In the genomic region with DNA sequence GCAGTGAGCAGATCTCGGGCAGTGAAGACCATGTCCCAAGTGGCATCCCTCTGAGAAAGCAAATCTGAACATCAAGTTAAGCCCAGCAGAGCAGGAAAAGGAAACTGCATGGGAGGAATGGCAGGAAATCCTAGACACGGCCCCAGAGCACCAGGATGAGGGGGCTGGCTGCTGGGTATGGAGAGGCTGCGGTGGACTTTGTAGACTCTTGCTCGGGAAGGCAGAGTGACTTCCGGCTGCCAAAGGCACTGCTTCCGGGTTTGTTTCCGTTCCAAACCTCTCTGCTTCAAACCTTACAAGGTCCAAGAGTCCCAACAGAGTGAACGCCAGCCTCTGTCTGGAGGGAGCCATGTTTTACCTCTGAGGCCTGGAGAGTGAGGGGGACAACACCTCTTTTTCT, we compare ENCODE assay signal across 9 mouse cellular contexts. TPM values are rescaled to one million over a fixed set of nuclear protein-coding genes. Genes with fewer than 3 reads are reported as not detected.
DNase-seq lines count a peak whose midpoint lies in the region; ATAC-seq lines count a peak whose summit lies in the region.
"Had no signal": no experiment of that assay in that cellular context is flagged by ENCODE, and none has a peak within 500 bp of the region (broad histone marks: within the 10 kb centered on the region; RNA-seq: fewer than 3 reads in every experiment).

No protein-coding gene starts in this region.

- H3K4me1 ChIP-seq in heart, embryonic 12.5 days (replicated peaks): peaks cover 91% of the 10 kb centered on the region

- no peak overlapping the region for H3K9ac ChIP-seq in heart, embryonic 12.5 days

- no peaks in the 10 kb centered on the region; the same call in 1 of the 2 replicates for H3K36me3 ChIP-seq in heart, embryonic 12.5 days

- no peak overlapping the region for H3K4me3 ChIP-seq in heart, embryonic 12.5 days

- intact Hi-C loops in left cerebral cortex, postnatal 25 days (cut with DNase I): no loop called here

- 0 out of 2 replicates have a peak overlapping the region, but pooled peaks have one; percentile 6 for H3K4me2 ChIP-seq in heart, embryonic 12.5 days

- peak; percentile 77 for DNase-seq in A20 (ENCODE audit: low read depth, low spot score)
- peak; percentile 64 for DNase-seq in kidney, postnatal 14 days
- no peak for DNase-seq in right cerebral cortex, postnatal 4 days
- DNase-seq in urinary bladder, adult 18-20 months (ENCODE audit: low spot score in 2 of 2): no peak
- no peak for DNase-seq in adrenal gland, postnatal 4 days (ENCODE audit: low spot score in 2 of 2)
- DNase-seq in left cerebral cortex, postnatal 25 days (ENCODE audit: low spot score in 2 of 2): no peak

- no peaks in the 10 kb centered on the region for H3K9me3 ChIP-seq in heart, embryonic 12.5 days (replicated peaks)

- WGBS in heart, embryonic 12.5 days: 61% methylated on average over 8 of the region's 8 CpGs

- peak; percentile 64 for ATAC-seq in CD4-positive, CD25-positive, alpha-beta regulatory T cell, adult 4 months
- ATAC-seq in heart, embryonic 12.5 days (ENCODE audit: insufficient number of reproducible peaks, low FRiP score): no peak

- H3K27ac ChIP-seq in heart, embryonic 12.5 days (ENCODE audit: poor library complexity, severe bottlenecking): peak overlapping the region; percentile 20; the same call in 1 of the 2 replicates

- H3K27me3 ChIP-seq in heart, embryonic 12.5 days (replicated peaks): no peaks in the 10 kb centered on the region

RNA-seq across cellular contexts. Expression of a gene that starts 16.2 kb away (rescaled TPM):
- 10 to 100 TPM; 19.3 to 28.4 TPM for polyA plus RNA-seq in CD4-positive, CD25-positive, alpha-beta regulatory T cell, adult 4 months (2017; shearing (Covaris generic))
- 46.5 and 47.1 TPM in 2 replicates for polyA plus RNA-seq in heart, embryonic 12.5 days (2016; fragmentation: Nextera tagmentation; extraction: Ambion mirVana)
- 10 to 100 TPM; 15.0 to 15.4 TPM for total RNA-seq in adrenal gland, postnatal 4 days (2021)
- total RNA-seq in left cerebral cortex, postnatal 25 days (2021): 1 to 10 TPM; 2.8 to 3.4 TPM

RNA-seq across cellular contexts. Expression of a gene that starts 49.8 kb away (rescaled TPM):
- polyA plus RNA-seq in CD4-positive, CD25-positive, alpha-beta regulatory T cell, adult 4 months (2017; shearing (Covaris generic)): not detected
- polyA plus RNA-seq in heart, embryonic 12.5 days (2016; fragmentation: Nextera tagmentation; extraction: Ambion mirVana): not detected in 2 replicates
- not detected for total RNA-seq in adrenal gland, postnatal 4 days (2021)
- not detected for total RNA-seq in left cerebral cortex, postnatal 25 days (2021)
- total RNA-seq: megakaryocyte-erythroid progenitor cell, adult 5-6 weeks had no signal

Comparison
In these comparisons a context has a peak if more than half of its experiments do, and no peak if none do; other contexts are left out.
1. DNase-seq: peak in A20 (single experiment) and kidney, postnatal 14 days (single experiment); none in right cerebral cortex, postnatal 4 days (single experiment), urinary bladder, adult 18-20 months (0 of 2), adrenal gland, postnatal 4 days (0 of 2) and left cerebral cortex, postnatal 25 days (0 of 2).